Mouse (Mus musculus): ENCODE results near the gene Dgke.
"Not testable (repeated sequence)": the region's sequence is repeated elsewhere in the genome, so short reads cannot be mapped to it uniquely, and the experiment has no call there.

Gene Dgke

GRCm38 (mm10) chr11:89066750-89067149 is at the start of gene Dgke:
Gene Dgke (minus strand): TSS chr11:89066850.
- DNase-seq (ENCODE audit: low read depth), result no peak

GRCm38 (mm10) chr11:89107180-89107807 is 40.6 kb upstream of the Dgke start:
- DNase-seq (ENCODE audit: low read depth), result no peak

- peak; percentile 30 for DNase-seq (ENCODE audit: low read depth)
Measured at GRCm38 (mm10) chr11:89105823-89106222, 39.2 kb upstream of the Dgke start.

GRCm38 (mm10) chr11:89105211-89105610 is 38.6 kb upstream of the Dgke start:
- no peak for DNase-seq (ENCODE audit: low read depth)

GRCm38 (mm10) chr11:89103166-89103565 is 36.5 kb upstream of the Dgke start:
- DNase-seq (ENCODE audit: low read depth), result no peak

DNA sequence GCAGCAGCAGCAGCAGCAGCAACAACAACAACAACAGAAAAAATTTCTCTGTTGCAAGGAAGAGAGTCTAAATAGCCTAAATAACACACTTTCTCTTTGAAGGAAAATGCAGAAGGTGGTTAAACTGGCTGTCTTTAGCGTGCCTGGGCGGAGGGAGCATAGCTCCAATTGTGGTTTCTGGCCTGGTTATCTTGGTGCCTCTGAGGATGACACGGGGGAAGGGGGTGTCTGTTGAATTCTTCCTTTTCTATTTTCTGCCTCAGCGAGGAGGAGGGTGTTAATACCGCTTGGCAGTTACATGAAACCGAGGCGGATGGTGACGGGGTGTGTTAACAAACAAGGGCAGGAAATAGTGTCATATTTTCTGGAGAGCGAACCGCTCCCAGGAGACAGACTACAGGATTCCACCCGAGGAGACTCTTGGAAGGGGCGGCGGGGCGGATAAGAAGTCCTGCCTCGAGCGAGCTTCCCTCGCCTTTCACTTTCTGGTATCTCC is 34.2 kb upstream of the Dgke start:
- peak; percentile 8 for DNase-seq (ENCODE audit: low read depth)

- DNase-seq (ENCODE audit: low read depth), result peak; percentile 66
Measured at GRCm38 (mm10) chr11:89100403-89100802, 33.8 kb upstream of the Dgke start.

DNA sequence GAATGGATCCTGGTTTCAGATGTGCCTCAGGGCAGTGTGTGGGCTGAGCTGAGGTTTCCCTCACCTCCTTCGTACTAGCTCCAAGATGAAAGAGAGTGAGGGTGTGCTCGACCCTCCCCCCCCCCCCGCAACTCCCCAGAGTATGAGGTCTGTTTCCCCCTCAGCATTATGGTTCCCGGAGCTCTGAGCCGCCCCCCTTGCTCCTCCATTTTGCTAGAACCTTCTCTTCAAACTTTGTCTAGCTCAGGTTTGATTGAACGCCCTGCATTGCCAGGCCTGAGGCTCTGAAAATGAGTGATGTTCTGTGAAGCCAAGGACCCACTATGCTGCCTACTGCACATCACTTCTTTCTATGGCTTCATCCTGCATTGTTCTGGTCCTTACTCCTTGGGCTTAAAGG is 32.3 kb upstream of the Dgke start:
- no peak for DNase-seq (ENCODE audit: low read depth)

GRCm38 (mm10) chr11:89098083-89098835 is 31.6 kb upstream of the Dgke start:
- no peak for DNase-seq (ENCODE audit: low read depth)

- DNase-seq (ENCODE audit: low read depth), result not testable (repeated sequence)
Measured at GRCm38 (mm10) chr11:89097292-89097691, 30.6 kb upstream of the Dgke start.

- DNase-seq (ENCODE audit: low read depth), result no peak
Measured at GRCm38 (mm10) chr11:89095306-89095705, 28.7 kb upstream of the Dgke start.

- DNase-seq (ENCODE audit: low read depth), result no peak
Measured at GRCm38 (mm10) chr11:89092714-89093113, 26.1 kb upstream of the Dgke start.

DNA sequence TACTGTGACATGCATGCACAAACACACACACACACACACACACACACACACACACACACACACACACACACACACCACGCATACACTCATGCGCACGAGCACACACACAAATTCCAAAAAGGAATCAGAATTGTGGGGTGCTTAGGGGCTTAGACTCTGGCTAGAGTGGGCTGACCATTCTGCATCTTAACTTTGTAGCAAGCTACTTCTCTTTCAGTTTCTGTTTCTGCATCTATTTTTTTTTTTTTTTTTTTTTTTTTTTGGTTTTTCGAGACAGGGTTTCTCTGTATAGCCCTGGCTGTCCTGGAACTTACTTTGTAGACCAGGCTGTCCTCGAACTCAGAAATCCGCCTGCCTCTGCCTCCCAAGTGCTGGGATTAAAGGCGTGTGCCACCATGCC is 23.7 kb upstream of the Dgke start:
- not testable (repeated sequence) for DNase-seq (ENCODE audit: low read depth)

GRCm38 (mm10) chr11:89088754-89089153 is 22.1 kb upstream of the Dgke start:
- DNase-seq (ENCODE audit: low read depth), result no peak

DNA sequence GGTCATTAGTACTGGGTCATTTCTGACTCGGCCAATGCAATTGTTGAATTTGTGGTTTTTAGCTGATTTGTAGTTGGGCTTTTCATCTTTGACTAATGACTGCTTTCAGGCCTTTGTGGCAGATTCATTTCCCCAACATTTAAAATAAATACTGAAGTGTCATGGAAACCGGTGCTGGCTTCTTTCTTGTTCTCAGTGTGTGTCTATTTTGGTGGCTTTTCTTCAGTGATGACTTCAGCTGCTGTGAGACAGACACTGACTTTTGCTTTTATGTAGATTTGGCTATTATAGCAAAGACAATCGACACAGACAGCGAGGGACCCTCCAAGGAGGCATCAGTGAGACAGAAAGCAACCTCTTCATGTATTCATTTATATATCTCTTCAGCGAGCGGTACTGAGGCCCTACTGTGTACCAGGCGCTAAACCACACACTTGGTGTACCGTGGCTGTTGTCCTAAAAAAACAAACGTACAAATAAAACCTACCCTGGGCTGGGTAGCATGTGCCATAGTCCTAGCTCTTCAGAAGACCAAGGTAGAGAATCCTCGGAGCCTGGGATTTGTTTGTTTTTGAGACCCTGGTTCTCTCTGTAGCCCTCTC is 19.7 kb upstream of the Dgke start:
- no peak for DNase-seq (ENCODE audit: low read depth)

GRCm38 (mm10) chr11:89084601-89085000 is 18.0 kb upstream of the Dgke start:
- DNase-seq (ENCODE audit: low read depth), result no peak

DNA sequence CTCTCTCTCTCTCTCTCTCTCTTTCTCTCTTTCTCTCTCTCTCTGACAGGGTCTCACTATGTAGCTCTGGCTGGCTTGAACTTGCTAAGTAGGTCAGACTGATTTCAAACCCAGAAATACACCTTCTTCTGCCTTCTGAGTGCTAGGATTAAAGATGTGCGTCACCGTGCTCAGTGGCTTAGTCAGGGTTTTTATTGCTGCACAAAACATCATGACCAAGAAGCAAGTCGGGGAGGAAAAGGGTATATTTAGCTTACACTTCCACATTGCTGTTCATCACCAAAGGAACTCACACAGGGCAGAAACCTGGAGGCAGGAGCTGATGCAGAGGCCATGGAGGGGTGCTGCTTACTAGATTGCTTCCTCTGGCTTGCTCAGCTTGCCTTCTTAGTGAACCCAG is 16.0 kb upstream of the Dgke start:
- not testable (repeated sequence) for DNase-seq (ENCODE audit: low read depth)

- DNase-seq (ENCODE audit: low read depth), result not testable (repeated sequence)
Measured at GRCm38 (mm10) chr11:89081906-89082305, 15.3 kb upstream of the Dgke start.

- no peak for DNase-seq (ENCODE audit: low read depth)
Measured at GRCm38 (mm10) chr11:89078996-89079680, 12.5 kb upstream of the Dgke start.

GRCm38 (mm10) chr11:89078305-89078704 is 11.7 kb upstream of the Dgke start:
- DNase-seq (ENCODE audit: low read depth), result no peak

DNA sequence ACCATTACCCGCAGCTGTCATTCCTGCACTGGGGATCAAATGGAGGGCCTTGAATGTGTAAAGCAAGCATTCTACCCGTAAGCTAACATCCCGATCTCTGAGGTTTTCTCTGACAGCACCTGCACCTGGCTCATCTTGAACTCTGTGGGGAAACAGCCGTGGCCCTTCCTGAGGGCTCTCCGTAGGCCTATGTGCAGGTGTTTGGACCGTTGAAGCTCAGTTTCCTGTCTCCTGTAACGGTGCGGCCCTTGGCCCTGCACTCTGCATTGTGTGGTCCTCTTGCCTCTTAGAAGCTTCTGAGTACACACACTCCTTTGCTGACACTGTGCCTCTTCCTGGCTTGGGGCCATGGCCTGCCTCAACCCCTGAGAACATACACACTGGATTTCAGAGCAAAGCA is 11.0 kb upstream of the Dgke start:
- DNase-seq (ENCODE audit: low read depth), result no peak

- no peak for DNase-seq (ENCODE audit: low read depth)
Measured at GRCm38 (mm10) chr11:89076370-89076821, 9.7 kb upstream of the Dgke start.

Data from c-Kit-positive CD71-positive TER-119-negative erythroid progenitor cells, embryonic 14.5 days (primary cell).